Mouse (Mus musculus) myocyte (in vitro differentiated cells): ENCODE data around the gene Cxcl3. TPM values are rescaled to one million over a fixed set of nuclear protein-coding genes. Genes with fewer than 3 reads are reported as not detected.

Source experiments
- H3K27me3 ChIP-seq: one replicate; pipeline ENCODE4 v1.6.1; 2011; ENCODE audit not compliant: control insufficient read depth, insufficient read depth, insufficient read length
- H3K36me3 ChIP-seq: one replicate; pipeline ENCODE4 v1.6.1; 2011; ENCODE audit not compliant: control insufficient read depth, insufficient read depth
- H3K4me2 ChIP-seq: one replicate; pipeline ENCODE4 v1.6.1; 2011; ENCODE audit warnings: low read depth, control low read depth
- H3K4me3 ChIP-seq: one replicate; pipeline ENCODE4 v1.5.1; 2011; ENCODE audit warnings: mild to moderate bottlenecking, control low read depth, moderate library complexity
- H3K79me2 ChIP-seq: one replicate; pipeline ENCODE4 v1.6.1; 2011; ENCODE audit not compliant: control insufficient read depth, insufficient read depth
- H3ac ChIP-seq: one replicate; pipeline ENCODE4 v1.6.1; 2011; ENCODE audit not compliant: control insufficient read depth, insufficient read length
- CEBPB ChIP-seq: IDR thresholded peaks from 2 replicates; pipeline ENCODE4 v1.6.1; 2011; ENCODE audit warnings: mild to moderate bottlenecking, moderate library complexity; ENCODE audit not compliant: poor library complexity, insufficient read depth, severe bottlenecking
- E2F4 ChIP-seq: IDR thresholded peaks from one replicate; pipeline ENCODE4 v1.6.1; 2011; ENCODE audit warnings: mild to moderate bottlenecking, control low read depth, moderate library complexity; ENCODE audit not compliant: insufficient read depth
- MAX ChIP-seq: IDR thresholded peaks from one replicate; pipeline ENCODE4 v1.6.1; 2011; ENCODE audit warnings: low read depth, mild to moderate bottlenecking, control low read depth
- MYOD1 ChIP-seq, 3 experiments: IDR thresholded peaks; one replicate each; pipeline ENCODE4 v1.6.1; 2011; ENCODE audit warnings: control low read depth in 2 of 3, low read depth in 2 of 3, mild to moderate bottlenecking in 2 of 3, moderate library complexity in 1 of 3; ENCODE audit not compliant: insufficient read length in 2 of 3, control insufficient read depth in 1 of 3
- MYOG ChIP-seq, 3 experiments: IDR thresholded peaks; one replicate each; pipeline ENCODE4 v1.6.1; 2011; ENCODE audit warnings: control low read depth in 2 of 3, low read depth in 2 of 3, mild to moderate bottlenecking in 2 of 3; ENCODE audit not compliant: insufficient read length in 2 of 3, control insufficient read depth in 1 of 3, insufficient read depth in 1 of 3
- POLR2A ChIP-seq: IDR thresholded peaks from one replicate; pipeline ENCODE4 v1.6.1; 2011; ENCODE audit warnings: low read depth, mild to moderate bottlenecking, control low read depth, moderate library complexity; ENCODE audit not compliant: insufficient read length
- POLR2AphosphoS2 ChIP-seq: IDR thresholded peaks from one replicate; pipeline ENCODE4 v1.6.1; 2011; ENCODE audit warnings: low read depth, control low read depth; ENCODE audit not compliant: insufficient read length
- REST ChIP-seq: IDR thresholded peaks from one replicate; pipeline ENCODE4 v1.6.1; 2011; ENCODE audit warnings: mild to moderate bottlenecking, control low read depth, moderate library complexity; ENCODE audit not compliant: insufficient read depth, insufficient read length
- SRF ChIP-seq: IDR thresholded peaks from one replicate; pipeline ENCODE4 v1.6.1; 2011; ENCODE audit warnings: low read depth; ENCODE audit not compliant: control insufficient read depth, insufficient read length
- TCF12 ChIP-seq: IDR thresholded peaks from one replicate; pipeline ENCODE4 v1.6.1; 2011; ENCODE audit warnings: mild to moderate bottlenecking, control low read depth; ENCODE audit not compliant: poor library complexity, insufficient read depth, severe bottlenecking
- TCF3 ChIP-seq: IDR thresholded peaks from one replicate; pipeline ENCODE4 v1.6.1; 2011; ENCODE audit warnings: low read depth, control low read depth; ENCODE audit not compliant: insufficient read length
- USF1 ChIP-seq: IDR thresholded peaks from one replicate; pipeline ENCODE4 v1.6.1; 2011; ENCODE audit warnings: low read depth, mild to moderate bottlenecking, control low read depth, moderate library complexity
- polyA plus RNA-seq: library from polyadenylated mRNA; unstranded; fragments of >200 nt; fragmentation: generic; extraction: Trizol; gene quantifications from one replicate; pipeline ENCODE4 v1.2.1, GENCODE M21; 2012; ENCODE audit warnings: missing spikeins

Gene Cxcl3
- polyA plus RNA-seq, 1 experiment: not detected

DNA sequence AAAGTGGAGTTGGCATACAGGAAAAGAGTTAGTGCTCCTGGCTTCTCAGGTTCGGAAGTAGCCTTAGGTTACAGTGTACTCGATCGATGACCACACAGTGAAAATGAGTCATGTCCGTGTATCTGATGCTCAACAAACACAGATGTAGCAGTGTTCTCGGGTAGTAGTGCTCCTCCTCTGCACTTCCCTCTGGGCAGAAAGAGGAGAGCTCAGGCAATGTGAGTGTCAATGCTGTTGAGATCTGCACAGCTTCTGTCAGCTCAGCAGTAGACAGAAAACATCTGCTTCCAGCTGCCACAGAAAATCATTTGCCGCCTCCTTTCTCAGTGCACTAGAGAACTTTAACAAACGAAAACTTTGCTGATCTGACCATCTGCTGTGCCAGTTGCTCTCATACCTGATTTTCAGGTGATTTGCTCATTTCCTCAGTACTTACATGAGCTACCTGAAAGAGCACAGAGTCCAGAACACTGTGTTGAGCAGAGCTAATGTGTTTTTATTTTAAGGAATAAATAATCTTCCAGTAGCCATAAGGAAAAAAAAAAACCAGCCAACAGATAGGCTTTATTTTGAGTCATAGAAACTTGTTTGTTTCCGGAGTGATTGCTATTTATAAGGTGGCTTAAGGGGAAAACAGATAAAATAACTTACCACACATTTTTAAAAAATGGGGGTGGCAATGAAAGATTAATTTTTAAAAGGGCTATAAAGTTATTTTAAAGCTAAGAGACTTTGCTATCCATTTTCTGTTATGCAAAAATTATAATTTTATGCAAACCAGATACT lies 19.9 kb upstream of the Cxcl3 start:
- no peaks in the 10 kb centered on the region for H3K79me2 ChIP-seq
- H3K36me3 ChIP-seq: no peaks in the 10 kb centered on the region
- H3K4me2 ChIP-seq: peak overlapping the region; percentile 25
- no peak overlapping the region for H3K4me3 ChIP-seq
- H3ac ChIP-seq: no peak overlapping the region
- H3K27me3 ChIP-seq: no peaks in the 10 kb centered on the region
- TF ChIP-seq SRF (no peak), CEBPB (no peak), E2F4 (no peak), TCF12 (no peak), POLR2AphosphoS2 (no peak), REST (no peak), MAX (no peak), USF1 (no peak), TCF3 (no peak), MYOG (IDR thresholded peaks at IDR 0.05; ENCODE audit: control insufficient read depth in 1 of 3, insufficient read depth in 1 of 3, insufficient read length in 2 of 3, low read depth in 2 of 3) (no peak), POLR2A (no peak), MYOD1 (IDR thresholded peaks at IDR 0.05; ENCODE audit: control insufficient read depth in 1 of 3, insufficient read length in 2 of 3, low read depth in 2 of 3) (no peak)

DNA sequence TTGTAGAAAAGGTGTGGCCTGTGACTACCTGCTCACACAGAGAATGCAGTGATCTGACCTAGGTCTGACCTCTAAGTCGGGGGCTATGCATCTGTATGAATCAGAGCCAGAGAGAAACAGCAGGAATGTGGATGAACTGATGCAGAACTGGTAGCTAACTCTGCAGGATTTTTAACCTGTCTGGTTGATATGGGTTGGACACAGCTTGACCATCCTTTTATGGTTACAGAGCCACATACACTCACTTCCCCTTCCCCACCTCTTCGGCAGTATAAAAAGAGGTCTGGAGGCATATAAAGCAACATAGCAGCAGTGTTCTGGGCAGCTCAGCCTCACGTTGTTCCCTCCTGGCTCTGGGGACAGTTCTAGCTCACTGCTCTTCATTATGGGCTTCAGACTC lies 17.7 kb upstream of the Cxcl3 start, which contains the start of gene Ppbp:
Ppbp (plus strand) TSS at position 301 of the 400 bp plus-strand sequence.
- no peak for TF ChIP-seq CEBPB
- Histone ChIP-seq H3K4me2 (no peak within 1 kb of the TSS), H3K4me3 (no peak within 1 kb of the TSS), H3K36me3 (no peaks in the 10 kb centered on the region), H3ac (no peak within 1 kb of the TSS), H3K79me2 (no peaks in the 10 kb centered on the region), H3K27me3 (no peaks in the 10 kb centered on the region)

DNA sequence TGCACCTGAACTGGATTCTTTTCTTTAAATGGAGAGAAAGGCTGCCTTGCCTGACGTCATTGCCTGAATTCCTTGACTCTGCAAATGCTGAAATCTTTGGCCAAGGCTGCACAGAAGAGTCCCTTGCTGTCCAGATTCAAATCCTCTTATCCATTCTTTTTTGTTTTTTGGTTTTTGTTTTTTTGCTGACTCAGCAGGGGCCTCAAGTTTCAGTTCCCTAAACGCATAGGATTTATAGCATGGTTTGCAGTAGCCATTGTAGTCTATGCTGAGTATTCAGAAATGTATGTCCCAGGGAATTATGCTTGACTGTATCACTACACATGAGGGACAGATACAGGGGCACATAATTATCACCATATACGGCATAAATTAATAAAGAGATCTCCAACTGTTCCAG lies 14.5 kb upstream of the Cxcl3 start:
- H3K36me3 ChIP-seq: no peaks in the 10 kb centered on the region
- no peak overlapping the region for H3K4me2 ChIP-seq
- H3K27me3 ChIP-seq: no peaks in the 10 kb centered on the region
- H3K4me3 ChIP-seq: no peak overlapping the region
- H3ac ChIP-seq: no peak overlapping the region
- no peaks in the 10 kb centered on the region for H3K79me2 ChIP-seq
- TF ChIP-seq SRF (no peak), E2F4 (no peak), TCF3 (no peak), MYOG (IDR thresholded peaks at IDR 0.05; ENCODE audit: control insufficient read depth in 1 of 3, insufficient read depth in 1 of 3, insufficient read length in 2 of 3, low read depth in 2 of 3) (no peak), REST (no peak), MAX (no peak)

DNA sequence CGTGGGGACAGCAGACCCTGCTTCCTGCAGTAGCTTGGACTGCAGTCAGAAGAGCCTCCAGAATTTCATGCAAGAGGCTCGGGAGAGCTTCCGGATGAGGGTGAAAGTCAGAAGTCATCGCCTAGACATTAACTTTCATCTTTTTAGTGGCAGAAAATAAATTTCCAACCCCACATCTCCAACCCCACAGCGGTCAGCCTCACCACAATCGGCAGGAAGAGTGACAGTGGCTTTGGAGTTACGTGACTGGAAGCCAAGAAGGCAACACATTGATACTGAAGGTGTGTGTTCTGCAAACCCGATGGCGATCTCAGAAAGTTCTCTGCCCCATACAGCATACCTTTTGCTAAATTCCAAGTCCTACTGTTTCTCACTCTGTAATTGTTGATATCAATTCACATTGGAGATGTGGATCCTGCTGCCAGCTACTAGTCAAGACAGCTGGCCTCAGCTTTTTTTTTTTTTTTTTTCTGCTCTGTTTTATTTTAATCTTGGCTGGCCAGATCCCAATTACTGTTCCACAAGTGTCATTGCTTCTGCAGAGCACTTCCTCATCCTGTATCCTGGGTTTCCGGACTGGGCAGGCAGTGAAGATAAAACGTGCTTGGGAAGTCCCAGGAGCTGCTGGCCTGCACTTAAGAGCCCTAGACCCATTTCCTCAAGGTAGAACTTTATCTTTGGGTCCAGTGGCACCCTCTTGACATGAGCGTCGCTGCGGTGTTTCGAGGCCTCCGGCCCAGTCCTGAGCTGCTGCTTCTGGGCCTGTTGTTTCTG lies 13.8 kb upstream of the Cxcl3 start, which contains the start of gene Pf4:
Pf4 (plus strand) TSS at position 556 of the 774 bp plus-strand sequence.
- H3K79me2 ChIP-seq: no peaks in the 10 kb centered on the region
- TF ChIP-seq POLR2AphosphoS2 (no peak), TCF3 (no peak), POLR2A (no peak), MAX (no peak), MYOD1 (IDR thresholded peaks at IDR 0.05; ENCODE audit: control insufficient read depth in 1 of 3, insufficient read length in 2 of 3, low read depth in 2 of 3) (no peak), TCF12 (no peak), CEBPB (no peak)
- H3K4me3 ChIP-seq: no peak within 1 kb of the TSS
- no peak within 1 kb of the TSS for H3ac ChIP-seq
- no peak within 1 kb of the TSS for H3K4me2 ChIP-seq
- no peaks in the 10 kb centered on the region for H3K27me3 ChIP-seq
- H3K36me3 ChIP-seq: no peaks in the 10 kb centered on the region

DNA sequence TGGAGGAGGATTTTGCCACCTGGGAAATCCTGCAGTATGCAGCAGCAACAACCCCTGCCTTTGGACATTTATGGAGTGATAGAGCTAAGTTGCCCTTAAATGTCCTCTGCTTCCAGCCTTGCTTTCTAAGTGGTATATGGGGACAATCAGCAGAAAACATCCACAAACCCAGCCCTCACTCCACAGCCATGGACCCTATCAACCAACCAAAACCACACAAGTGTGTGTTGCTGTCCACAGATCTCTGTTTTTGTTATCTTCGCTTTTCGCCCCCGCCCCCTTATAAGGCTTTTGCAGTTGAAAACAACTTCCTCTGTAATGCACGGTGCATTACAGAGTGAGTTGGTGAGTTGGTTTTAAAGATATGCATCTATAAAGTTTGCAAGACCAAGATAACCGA lies 10.3 kb upstream of the Cxcl3 start:
- Histone ChIP-seq H3K36me3 (no peaks in the 10 kb centered on the region), H3K27me3 (no peaks in the 10 kb centered on the region), H3K79me2 (no peaks in the 10 kb centered on the region), H3K4me3 (no peak overlapping the region), H3K4me2 (no peak overlapping the region), H3ac (no peak overlapping the region)
- no peak for TF ChIP-seq CEBPB
- TF ChIP-seq E2F4: no peak
- no peak for TF ChIP-seq POLR2AphosphoS2
- no peak for TF ChIP-seq MYOG (IDR thresholded peaks at IDR 0.05; ENCODE audit: control insufficient read depth in 1 of 3, insufficient read depth in 1 of 3, insufficient read length in 2 of 3, low read depth in 2 of 3)
- TF ChIP-seq TCF3: no peak
- no peak for TF ChIP-seq REST
- no peak for TF ChIP-seq MYOD1 (IDR thresholded peaks at IDR 0.05; ENCODE audit: control insufficient read depth in 1 of 3, insufficient read length in 2 of 3, low read depth in 2 of 3)
- no peak for TF ChIP-seq TCF12
- no peak for TF ChIP-seq MAX
- no peak for TF ChIP-seq USF1
- TF ChIP-seq SRF: no peak
- TF ChIP-seq POLR2A: no peak
